Mouse (Mus musculus) CH12F3 (cell line): ENCODE results near the gene 4931428L18Rik.

Experiments used
- in situ Hi-C: fragments of 300-500 bp; cut with MboI; formaldehyde crosslinking; loops from 2 replicates; pipeline ENCODE4 v1.14.3; 2020; ENCODE audit warnings: low sequenced_read_pairs

4931428L18Rik gene

GRCm38 (mm10) chr1:30948950-30949639, 273.4 kb downstream of the 4931428L18Rik start:
- in situ Hi-C loops, result loop anchor here (25.0 kb wide), 1 partner anchor 162 kb away; no protein-coding TSS in a partner anchor

- in situ Hi-C loops, result loop anchor here (25.0 kb wide), 1 partner anchor 161 kb away; no protein-coding TSS in a partner anchor
Measured at GRCm38 (mm10) chr1:30948361-30948949, 274.0 kb downstream of the 4931428L18Rik start.
